Mouse (Mus musculus): ENCODE measurements around the gene Gbf1. TPM values are rescaled to one million over a fixed set of nuclear protein-coding genes. Genes with fewer than 3 reads are reported as not detected.

The Gbf1 gene
- total and polyA plus RNA-seq, 3 experiments, result 23.7 to 400 (median 54.1) TPM

DNA sequence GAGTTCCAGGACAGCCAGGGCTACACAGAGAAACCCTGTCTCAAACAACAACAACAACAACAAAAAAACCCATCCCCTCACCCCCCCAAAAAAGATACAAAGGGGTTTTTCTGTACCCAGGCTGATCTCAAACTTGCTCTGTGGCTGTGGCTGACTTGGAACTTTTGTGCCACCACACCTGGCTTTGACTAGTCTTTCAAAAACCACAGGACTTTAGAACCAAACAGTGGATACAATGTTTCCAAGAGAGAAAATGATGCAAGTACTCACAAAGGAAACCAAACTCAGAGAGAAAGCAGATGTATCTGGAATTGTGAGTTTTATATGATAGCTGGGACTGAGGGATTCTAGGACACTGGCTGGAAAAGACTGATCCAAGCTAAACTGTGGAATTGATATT, 27.7 kb upstream of the Gbf1 start:
- Histone ChIP-seq H3K36me3 (ENCODE audit: control insufficient read depth in 1 of 2, insufficient read depth in 2 of 2, low read length in 2 of 2) (peaks cover 0 to under 1% of the 10 kb centered on the region in 2 experiments; a peak in 2 of 4 replicates), H3K27ac (ENCODE audit: control insufficient read depth, low read depth, low read length) (no peak overlapping the region), H3K79me2 (ENCODE audit: control insufficient read depth, insufficient read depth, low read length, poor library complexity) (no peaks in the 10 kb centered on the region), H3K9ac (ENCODE audit: control insufficient read depth, low read depth, low read length, poor library complexity, severe bottlenecking) (no peak overlapping the region), H3K4me1 (ENCODE audit: control insufficient read depth in 1 of 2, insufficient read depth in 2 of 2, low read length in 2 of 2) (peaks cover 0 to 1% of the 10 kb centered on the region in 2 experiments; a peak in 1 of 4 replicates), H3K4me3 (ENCODE audit: control insufficient read depth in 1 of 2, insufficient read depth in 1 of 2, low read depth in 2 of 2, low read length in 2 of 2) (no peak overlapping the region), H3K9me3 (replicated peaks; ENCODE audit: insufficient read depth, low read length) (no peaks in the 10 kb centered on the region), H3K27me3 (ENCODE audit: control insufficient read depth in 1 of 2, insufficient read depth in 2 of 2, low read length in 2 of 2) (peaks cover 2 to 4% of the 10 kb centered on the region in 2 experiments; a peak in 2 of 4 replicates)
- no peak for DNase-seq (ENCODE audit: low read depth, low spot score)
- TF ChIP-seq NELFE (IDR thresholded peaks at IDR 0.05; ENCODE audit: low read depth, low read length) (no peak), MAZ (IDR thresholded peaks at IDR 0.05; ENCODE audit: low read depth, low read length) (no peak), TBP (IDR thresholded peaks at IDR 0.05; ENCODE audit: low read depth, low read length) (no peak)

DNA sequence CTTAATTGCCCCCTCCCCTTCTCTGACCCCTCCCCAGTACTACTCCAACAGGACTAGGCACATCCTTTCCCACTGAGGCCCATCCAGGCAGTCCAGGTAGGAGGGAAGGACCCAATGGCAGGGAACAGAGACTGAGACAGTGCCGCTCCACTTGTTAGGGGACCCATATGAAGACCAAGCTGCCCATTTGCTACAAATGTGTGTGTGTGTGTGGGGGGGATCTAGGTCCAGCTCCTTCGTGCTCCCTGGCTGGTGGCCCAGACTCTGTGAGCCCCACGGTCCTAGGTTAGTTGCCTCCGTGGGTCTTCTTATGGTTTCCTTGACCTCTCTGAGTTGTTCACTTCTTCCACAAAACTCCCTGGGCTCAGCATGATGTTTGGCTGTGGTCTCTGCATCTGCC, 26.0 kb upstream of the Gbf1 start:
- Histone ChIP-seq H3K27me3 (ENCODE audit: control insufficient read depth in 1 of 2, insufficient read depth in 2 of 2, low read length in 2 of 2) (peaks cover 2 to 4% of the 10 kb centered on the region in 2 experiments; a peak in 2 of 4 replicates), H3K4me3 (ENCODE audit: control insufficient read depth in 1 of 2, insufficient read depth in 1 of 2, low read depth in 2 of 2, low read length in 2 of 2) (no peak overlapping the region), H3K4me1 (ENCODE audit: control insufficient read depth in 1 of 2, insufficient read depth in 2 of 2, low read length in 2 of 2) (peaks cover 0 to 3% of the 10 kb centered on the region in 2 experiments; a peak in 1 of 4 replicates), H3K9me3 (replicated peaks; ENCODE audit: insufficient read depth, low read length) (no peaks in the 10 kb centered on the region), H3K36me3 (ENCODE audit: control insufficient read depth in 1 of 2, insufficient read depth in 2 of 2, low read length in 2 of 2) (no peaks in the 10 kb centered on the region), H3K79me2 (ENCODE audit: control insufficient read depth, insufficient read depth, low read length, poor library complexity) (no peaks in the 10 kb centered on the region), H3K27ac (ENCODE audit: control insufficient read depth, low read depth, low read length) (no peak overlapping the region), H3K9ac (ENCODE audit: control insufficient read depth, low read depth, low read length, poor library complexity, severe bottlenecking) (no peak overlapping the region)
- no peak for TF ChIP-seq NRF1 (IDR thresholded peaks at IDR 0.05; ENCODE audit: insufficient read depth, low read depth, low read length, poor library complexity, severe bottlenecking)
- no peak for TF ChIP-seq MAFK (IDR thresholded peaks at IDR 0.05; ENCODE audit: borderline replicate concordance, low read depth, low read length)
- TF ChIP-seq BHLHE40 (IDR thresholded peaks at IDR 0.05; ENCODE audit: borderline replicate concordance, low read depth, low read length), result no peak
- no peak for TF ChIP-seq CTCF (IDR thresholded peaks at IDR 0.05 in 2 of 3, conservative IDR thresholded peaks at IDR 0.05 in 1 of 3; ENCODE audit: control insufficient read depth in 1 of 3, insufficient read depth in 1 of 3, low read depth in 2 of 3, low read length in 3 of 3, poor library complexity in 1 of 3, severe bottlenecking in 1 of 3)
- no peak for TF ChIP-seq ZMIZ1 (IDR thresholded peaks at IDR 0.05; ENCODE audit: low read depth, low read length)
- no peak for TF ChIP-seq SMC3 (IDR thresholded peaks at IDR 0.05; ENCODE audit: low read depth, low read length)
- no peak for TF ChIP-seq MXI1 (IDR thresholded peaks at IDR 0.05; ENCODE audit: low read depth, low read length)
- no peak for TF ChIP-seq POLR2AphosphoS5 (IDR thresholded peaks at IDR 0.05; ENCODE audit: borderline replicate concordance, low read depth, low read length)
- no peak for TF ChIP-seq CHD2 (IDR thresholded peaks at IDR 0.05; ENCODE audit: low read length)
- no peak for TF ChIP-seq TAL1 (IDR thresholded peaks at IDR 0.05; ENCODE audit: low read length)
- TF ChIP-seq NELFE (IDR thresholded peaks at IDR 0.05; ENCODE audit: low read depth, low read length), result no peak
- TF ChIP-seq UBTF (IDR thresholded peaks at IDR 0.05; ENCODE audit: borderline replicate concordance, insufficient read depth, low read depth, low read length), result no peak
- TF ChIP-seq MEF2A (IDR thresholded peaks at IDR 0.05; ENCODE audit: extremely low read depth, insufficient replicate concordance, low read depth, low read length, poor library complexity, severe bottlenecking), result no peak
- TF ChIP-seq MAZ (IDR thresholded peaks at IDR 0.05; ENCODE audit: low read depth, low read length), result no peak
- TF ChIP-seq POLR2AphosphoS2 (IDR thresholded peaks at IDR 0.05; ENCODE audit: low read length), result no peak
- no peak for TF ChIP-seq ELF1 (IDR thresholded peaks at IDR 0.05; ENCODE audit: low read depth, low read length)
- no peak for TF ChIP-seq ZNF384 (IDR thresholded peaks at IDR 0.05; ENCODE audit: low read depth, low read length)
- no peak for DNase-seq (ENCODE audit: low read depth, low spot score)

Measured in MEL (cell line).